In the genomic region with DNA sequence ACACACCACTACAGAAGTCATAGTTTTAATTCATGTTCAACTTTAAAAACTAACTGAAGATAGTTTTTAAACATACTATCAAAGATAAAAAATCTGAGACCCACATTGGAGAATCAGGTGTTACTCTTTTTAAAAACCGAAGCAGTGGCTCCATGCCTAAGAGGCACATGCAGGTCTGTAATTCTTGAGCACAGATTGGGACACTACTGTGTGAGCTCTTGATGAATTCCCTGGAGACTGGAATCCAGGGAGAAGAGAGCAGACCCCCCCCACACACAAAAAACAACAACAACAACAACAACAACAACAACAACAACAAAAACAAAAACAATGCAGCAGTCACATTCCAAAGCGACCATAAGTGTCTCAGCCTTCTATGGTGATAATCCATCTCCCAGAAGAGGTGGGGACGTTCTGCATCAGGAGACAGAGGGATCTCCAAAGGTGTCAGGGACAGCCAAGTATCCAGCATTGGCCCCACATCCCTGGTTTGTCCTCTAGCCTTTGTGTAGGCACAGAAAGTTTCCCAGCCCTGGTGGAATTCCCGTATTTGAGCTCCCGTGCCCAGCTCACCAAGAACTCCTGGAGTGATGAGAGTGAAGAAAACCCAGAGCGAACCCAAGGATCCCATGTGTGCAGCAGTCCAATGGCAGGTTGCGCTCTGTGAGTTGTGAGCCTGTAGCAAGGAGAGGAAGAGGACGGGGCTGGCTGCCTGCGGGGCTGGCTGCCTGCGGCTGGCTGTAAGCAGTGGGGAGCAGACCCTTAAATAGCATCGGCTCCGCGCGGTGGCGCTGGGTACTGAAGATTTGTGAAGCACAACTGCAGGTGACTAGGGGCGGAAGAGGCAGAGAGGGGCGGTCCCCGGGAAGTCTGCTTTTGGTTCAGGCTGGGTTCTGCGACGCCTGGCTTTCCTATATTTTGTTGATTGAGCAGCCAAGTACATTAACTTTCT, we compare ENCODE assay signal across 8 mouse cellular contexts. TPM values are rescaled to one million over a fixed set of nuclear protein-coding genes. Genes with fewer than 3 reads are reported as not detected.
DNase-seq lines count a peak whose midpoint lies in the region; ATAC-seq and TF ChIP-seq lines count a peak whose summit lies in the region.

TSS of gene Cr2 (minus strand) at position 737 of the 952 bp plus-strand sequence.

- no peaks in the 10 kb centered on the region for H3K4me1 ChIP-seq in ES-Bruce4 (ENCODE audit: control insufficient read depth, insufficient read depth, low read length)
- H3K4me1 ChIP-seq in hindbrain, embryonic 11.5 days (replicated peaks; ENCODE audit: control insufficient read depth, insufficient read depth, low read length), result no peaks in the 10 kb centered on the region
- no peaks in the 10 kb centered on the region for H3K4me1 ChIP-seq in lung, embryonic 16.5 days (replicated peaks; ENCODE audit: control insufficient read depth, insufficient read depth, low read length)
- peaks cover 4% of the 10 kb centered on the region for H3K4me1 ChIP-seq in thymus, adult 2 months (replicated peaks; ENCODE audit: control insufficient read depth, insufficient read depth, low read length)

- 8% methylated on average over 20 of the region's 20 CpGs for WGBS in hindbrain, embryonic 11.5 days
- WGBS in lung, embryonic 16.5 days, result 6% methylated on average over 20 of the region's 20 CpGs
- 12% methylated on average over 20 of the region's 20 CpGs for WGBS in thymus, adult 2 months

- H3K4me3 ChIP-seq in ES-Bruce4 (ENCODE audit: low read depth, low read length), result no peak within 1 kb of the TSS; the same call in 1 of the 2 replicates
- no peak within 1 kb of the TSS for H3K4me3 ChIP-seq in hindbrain, embryonic 11.5 days (ENCODE audit: low read depth, low read length)
- H3K4me3 ChIP-seq in lung, embryonic 16.5 days (ENCODE audit: low read length), result peak within 1 kb of the TSS; percentile 31
- no peak within 1 kb of the TSS for H3K4me3 ChIP-seq in thymus, adult 2 months (ENCODE audit: control insufficient read depth, insufficient read depth, low read length)

- no peak within 1 kb of the TSS for H3K27ac ChIP-seq in ES-Bruce4 (ENCODE audit: insufficient read depth, low read length)
- no peak within 1 kb of the TSS for H3K27ac ChIP-seq in hindbrain, embryonic 11.5 days (ENCODE audit: low read depth, low read length)
- no peak within 1 kb of the TSS for H3K27ac ChIP-seq in lung, embryonic 16.5 days (ENCODE audit: low read length)
- no peak within 1 kb of the TSS for H3K27ac ChIP-seq in thymus, adult 2 months (ENCODE audit: control insufficient read depth, insufficient read depth, low read length)

- H3K9ac ChIP-seq in ES-Bruce4 (ENCODE audit: low read depth, poor library complexity, severe bottlenecking), result no peak within 1 kb of the TSS
- H3K9ac ChIP-seq in hindbrain, embryonic 11.5 days (ENCODE audit: low read depth, low read length), result peak within 1 kb of the TSS; percentile 17; the same call in 1 of the 2 replicates
- no peak within 1 kb of the TSS for H3K9ac ChIP-seq in lung, embryonic 16.5 days (ENCODE audit: low read length)

- TF ChIP-seq POLR2A in ES-Bruce4 (IDR thresholded peaks at IDR 0.05; ENCODE audit: insufficient read depth, low read length), result no peak
- TF ChIP-seq POLR2A in thymus, adult 2 months (IDR thresholded peaks at IDR 0.05; ENCODE audit: control insufficient read depth, extremely low read depth, insufficient read depth, low read length, poor library complexity), result no peak

- peak; percentile 28 for TF ChIP-seq CTCF in ES-Bruce4 (IDR thresholded peaks at IDR 0.05; ENCODE audit: low read depth, low read length)
- peak; percentile 63; the same call in 1 of the 2 replicates for TF ChIP-seq CTCF in thymus, adult 2 months (IDR thresholded peaks at IDR 0.05; ENCODE audit: borderline replicate concordance, control insufficient read depth, extremely low read depth, insufficient read depth, low read length, poor library complexity)

- TF ChIP-seq EP300 in ES-Bruce4 (IDR thresholded peaks at IDR 0.05; ENCODE audit: insufficient read depth, low read depth, low read length), result no peak

- peak; percentile 20 for DNase-seq in c-Kit-positive CD71-positive TER-119-negative erythroid progenitor cells, embryonic 14.5 days (ENCODE audit: low read depth)
- DNase-seq in forelimb bud, embryonic 11.5 days (ENCODE audit: low read depth, low spot score), result peak; percentile 81
- DNase-seq in hindbrain, embryonic 11.5 days (ENCODE audit: low spot score), result peak; percentile 80
- peak; percentile 11 for DNase-seq in layer of hippocampus, adult 9-10 months (ENCODE audit: low spot score)
- DNase-seq in ovary, adult 18-20 months (ENCODE audit: low spot score), result peak; percentile 36
- DNase-seq in thymus, adult 2 months, result peak; percentile 86

- ATAC-seq in hindbrain, embryonic 11.5 days (ENCODE audit: low FRiP score), result peak; percentile 97
- peak; percentile 88 for ATAC-seq in lung, embryonic 16.5 days (ENCODE audit: low read depth)

- H3K27me3 ChIP-seq in ES-Bruce4 (ENCODE audit: control insufficient read depth, insufficient read depth, low read length, poor library complexity, severe bottlenecking), result no peaks in the 10 kb centered on the region
- no peaks in the 10 kb centered on the region for H3K27me3 ChIP-seq in hindbrain, embryonic 11.5 days (ENCODE audit: control insufficient read depth, insufficient read depth, low read length)
- H3K27me3 ChIP-seq in lung, embryonic 16.5 days (ENCODE audit: control insufficient read depth, insufficient read depth, low read depth, low read length), result no peaks in the 10 kb centered on the region
- H3K27me3 ChIP-seq in thymus, adult 2 months (ENCODE audit: control insufficient read depth, insufficient read depth, low read length), result no peaks in the 10 kb centered on the region

- H3K9me3 ChIP-seq in ES-Bruce4 (replicated peaks; ENCODE audit: control insufficient read depth, insufficient read depth, low read length, poor library complexity, severe bottlenecking), result no peaks in the 10 kb centered on the region
- no peaks in the 10 kb centered on the region for H3K9me3 ChIP-seq in hindbrain, embryonic 11.5 days (ENCODE audit: control insufficient read depth, low read length)
- no peaks in the 10 kb centered on the region for H3K9me3 ChIP-seq in lung, embryonic 16.5 days (ENCODE audit: control insufficient read depth, low read length)

- peak within 1 kb of the TSS; percentile 49 for H3K4me2 ChIP-seq in hindbrain, embryonic 11.5 days (replicated peaks; ENCODE audit: low read depth, low read length)
- peak within 1 kb of the TSS; percentile 50 for H3K4me2 ChIP-seq in lung, embryonic 16.5 days (ENCODE audit: low read depth, low read length)

- no peaks in the 10 kb centered on the region for H3K36me3 ChIP-seq in ES-Bruce4 (ENCODE audit: control insufficient read depth, insufficient read depth, low read length, poor library complexity, severe bottlenecking)
- H3K36me3 ChIP-seq in hindbrain, embryonic 11.5 days (ENCODE audit: control insufficient read depth, insufficient read depth, low read length), result no peaks in the 10 kb centered on the region
- no peaks in the 10 kb centered on the region for H3K36me3 ChIP-seq in lung, embryonic 16.5 days (ENCODE audit: control insufficient read depth, insufficient read depth, low read length)
- H3K36me3 ChIP-seq in thymus, adult 2 months (ENCODE audit: control insufficient read depth, insufficient read depth, low read length), result no peaks in the 10 kb centered on the region

RNA-seq across cellular contexts. Expression of gene Cr2, which starts in this region (rescaled TPM):
- polyA plus RNA-seq in ES-Bruce4 (2011; ENCODE audit: insufficient read depth, insufficient read length, low read depth, missing spikeins), result 0.66 and 0.67 TPM in 2 replicates
- 0.32 TPM in 1 of 2 replicates, not detected in the other for polyA plus RNA-seq in hindbrain, embryonic 11.5 days (2014; fragmentation: Nextera tagmentation; extraction: Ambion mirVana)
- 0.23 and 0.28 TPM in 2 replicates for polyA plus RNA-seq in lung, embryonic 16.5 days (2015; fragmentation: Nextera tagmentation; extraction: Ambion mirVana)
- 0.55 and 0.93 TPM in 2 replicates for polyA plus RNA-seq in thymus, adult 2 months (2012; rRNA removed)

Comparison
In these comparisons a context has a peak if more than half of its experiments do, and no peak if none do; other contexts are left out.
1. Peak in DNase-seq, ATAC-seq, H3K9ac ChIP-seq and H3K4me2 ChIP-seq in hindbrain, embryonic 11.5 days; RNA of the gene not detected or under 1 TPM.
2. Peak in ATAC-seq, H3K4me3 ChIP-seq and H3K4me2 ChIP-seq in lung, embryonic 16.5 days; RNA of the gene not detected or under 1 TPM.
3. Peak in DNase-seq in thymus, adult 2 months; RNA of the gene not detected or under 1 TPM.
4. DNase-seq: peak in every context shown above with its lines; median percentile 86 in thymus, adult 2 months; 81 in forelimb bud, embryonic 11.5 days; 80 in hindbrain, embryonic 11.5 days; 36 in ovary, adult 18-20 months; 20 in c-Kit-positive CD71-positive TER-119-negative erythroid progenitor cells, embryonic 14.5 days; 11 in layer of hippocampus, adult 9-10 months.